Mouse (Mus musculus) heart, postnatal 0 days (tissue): ENCODE results near the gene Megf8. TPM values are rescaled to one million over a fixed set of nuclear protein-coding genes. Genes with fewer than 3 reads are reported as not detected.

Source experiments
- ATAC-seq: fragments of 200-750 bp; cut with Nextera tagmentation; 2 replicates; pipeline ENCODE4 v1.8.0; 2017; ENCODE audit warnings: low read depth, moderate number of reproducible peaks, moderate library complexity; ENCODE audit not compliant: insufficient read depth
- DNase-seq: peaks from one replicate; pipeline ENCODE4 v3.0.0-alpha.2; 2016; ENCODE audit warnings: low spot score
- H3K27ac ChIP-seq: fragments of 300-500 bp; sonication (generic); 2 replicates; pipeline ENCODE4 v1.5.1; 2014; ENCODE audit warnings: low read depth, mild to moderate bottlenecking
- H3K27me3 ChIP-seq: fragments of 300-500 bp; sonication (generic); 2 replicates; pipeline ENCODE4 v1.6.1; 2014; ENCODE audit warnings: low read length, mixed read lengths; ENCODE audit not compliant: control insufficient read depth, insufficient read depth
- H3K36me3 ChIP-seq: fragments of 300-500 bp; sonication (generic); replicated peaks from 2 replicates; pipeline ENCODE4 v1.6.1; 2014; ENCODE audit warnings: low read length, mixed read lengths; ENCODE audit not compliant: control insufficient read depth, insufficient read depth
- H3K4me1 ChIP-seq: fragments of 300-500 bp; sonication (generic); 2 replicates; pipeline ENCODE4 v1.6.1; 2014; ENCODE audit warnings: antibody characterized with exemption; ENCODE audit not compliant: control insufficient read depth, insufficient read depth
- H3K4me2 ChIP-seq: fragments of 300-500 bp; sonication (generic); 2 replicates; pipeline ENCODE4 v1.6.1; 2014; ENCODE audit warnings: low read depth, mild to moderate bottlenecking, low read length, moderate library complexity
- H3K4me3 ChIP-seq: fragments of 300-500 bp; sonication (generic); 2 replicates; pipeline ENCODE4 v1.5.1; 2014; ENCODE audit warnings: low read depth, low read length
- H3K9ac ChIP-seq: fragments of 300-500 bp; sonication (generic); replicated peaks from 2 replicates; pipeline ENCODE4 v1.6.1; 2014; ENCODE audit warnings: low read depth, low read length, mixed read lengths
- H3K9me3 ChIP-seq: fragments of 300-500 bp; sonication (generic); replicated peaks from 2 replicates; pipeline ENCODE4 v1.6.1; 2016; ENCODE audit warnings: low read length; ENCODE audit not compliant: control insufficient read depth
- CTCF ChIP-seq: IDR thresholded peaks from 2 replicates; pipeline ENCODE4 v1.5.1; 2016; ENCODE audit warnings: antibody characterized with exemption, control low read depth, low read depth
- EP300 ChIP-seq: IDR thresholded peaks from 2 replicates; pipeline ENCODE4 v1.6.1; 2016; ENCODE audit warnings: antibody characterized with exemption, low read depth
- WGBS: fragments of 180-500 bp; shearing (Covaris S2); extraction: QIAGEN DNeasy Blood & Tissue Kit; methylation state at CpG from one replicate; pipeline ENCODE4 v1.1.7; 2014; 5-methylcytosine and 5-hydroxymethylcytosine counted together
- polyA plus RNA-seq: library from polyadenylated mRNA; unstranded; fragments of >200 nt; fragmentation: Nextera tagmentation; extraction: Ambion mirVana; gene quantifications from 2 replicates; pipeline ENCODE4 v1.2.1, GENCODE M21; 2015
- total RNA-seq: library from RNA; depleted of rRNA; stranded (reverse); fragments of >200 nt; gene quantifications from 2 replicates; pipeline ENCODE4 v1.2.3, GENCODE M21; 2014; ENCODE audit warnings: low replicate concordance

The Megf8 gene
- total and polyA plus RNA-seq, 2 experiments from 2014 or later, result 4.4 to 17.7 TPM

GRCm38 (mm10) chr7:25388916-25389315 is 72.0 kb downstream of the Megf8 start:
- Histone ChIP-seq H3K9me3 (no peaks in the 10 kb centered on the region), H3K27ac (peak overlapping the region; percentile 95), H3K4me1 (peaks cover 61% of the 10 kb centered on the region), H3K27me3 (no peaks in the 10 kb centered on the region), H3K4me3 (peak overlapping the region; percentile 15; the same call in 1 of the 2 replicates), H3K36me3 (peaks cover 34% of the 10 kb centered on the region), H3K9ac (no peak overlapping the region), H3K4me2 (peak overlapping the region; percentile 48; the same call in 1 of the 2 replicates)
- DNase-seq, result no peak
- TF ChIP-seq EP300, result peak; percentile 69; the same call in 1 of the 2 replicates
- no peak for TF ChIP-seq CTCF
- ATAC-seq, result no peak
- WGBS, result 76% methylated on average over 7 of the region's 7 CpGs

- Histone ChIP-seq H3K27me3 (no peaks in the 10 kb centered on the region), H3K27ac (peak overlapping the region; percentile 80), H3K4me2 (peak overlapping the region; percentile 34), H3K9me3 (no peaks in the 10 kb centered on the region), H3K4me3 (no peak overlapping the region), H3K4me1 (peaks cover 68% of the 10 kb centered on the region), H3K36me3 (peaks cover 21% of the 10 kb centered on the region), H3K9ac (peak overlapping the region; percentile 27; the same call in 1 of the 2 replicates)
- no peak for TF ChIP-seq CTCF
- TF ChIP-seq EP300, result no peak
- WGBS, result 45% methylated on average over 8 of the region's 8 CpGs
- DNase-seq (peak; percentile 50), ATAC-seq (peak; percentile 68)
Measured at GRCm38 (mm10) chr7:25390054-25390770, 73.2 kb downstream of the Megf8 start.

GRCm38 (mm10) chr7:25390986-25391385 is 74.0 kb downstream of the Megf8 start:
- no peak for TF ChIP-seq EP300
- TF ChIP-seq CTCF, result no peak
- peaks cover 14% of the 10 kb centered on the region for H3K36me3 ChIP-seq
- no peak overlapping the region; the same call in 1 of the 2 replicates for H3K9ac ChIP-seq
- 50% methylated on average over 2 of the region's 2 CpGs for WGBS
- no peaks in the 10 kb centered on the region for H3K27me3 ChIP-seq
- H3K4me2 ChIP-seq, result no peak overlapping the region
- no peak overlapping the region for H3K4me3 ChIP-seq
- H3K9me3 ChIP-seq, result no peaks in the 10 kb centered on the region
- no peak for DNase-seq
- H3K27ac ChIP-seq, result peak overlapping the region; percentile 80
- ATAC-seq, result no peak
- H3K4me1 ChIP-seq, result peaks cover 61% of the 10 kb centered on the region

GRCm38 (mm10) chr7:25391856-25392453 is 75.0 kb downstream of the Megf8 start:
- H3K9ac ChIP-seq, result no peak overlapping the region
- H3K27me3 ChIP-seq, result no peaks in the 10 kb centered on the region
- H3K4me1 ChIP-seq, result peaks cover 53% of the 10 kb centered on the region
- ATAC-seq (no peak), DNase-seq (no peak)
- no peaks in the 10 kb centered on the region for H3K9me3 ChIP-seq
- H3K36me3 ChIP-seq, result peaks cover 14% of the 10 kb centered on the region
- TF ChIP-seq CTCF (no peak), EP300 (no peak)
- H3K4me3 ChIP-seq, result no peak overlapping the region
- 76% methylated on average over 2 of the region's 2 CpGs for WGBS
- no peak overlapping the region for H3K27ac ChIP-seq
- H3K4me2 ChIP-seq, result no peak overlapping the region

GRCm38 (mm10) chr7:25392851-25393250 is 75.9 kb downstream of the Megf8 start:
- DNase-seq (no peak), ATAC-seq (no peak)
- Histone ChIP-seq H3K4me2 (no peak overlapping the region), H3K9ac (no peak overlapping the region), H3K36me3 (peaks cover 6% of the 10 kb centered on the region), H3K4me3 (no peak overlapping the region), H3K4me1 (peaks cover 45% of the 10 kb centered on the region), H3K27ac (no peak overlapping the region), H3K9me3 (no peaks in the 10 kb centered on the region), H3K27me3 (no peaks in the 10 kb centered on the region)
- 63% methylated on average over 7 of the region's 7 CpGs for whole genome bisulfite sequencing
- TF ChIP-seq EP300 (no peak), CTCF (no peak)
